Mouse (Mus musculus): Measurements from ENCODE around the gene Yeats2.

- TF ChIP-seq POLR2A (IDR thresholded peaks at IDR 0.05; ENCODE audit: insufficient read depth, low read depth, low read length): no peak
- no peak for TF ChIP-seq CTCF (IDR thresholded peaks at IDR 0.05; ENCODE audit: insufficient read depth, low read depth, low read length)
Measured at GRCm38 (mm10) chr16:20195546-20195945, 54.7 kb downstream of the Yeats2 start.
